Mouse (Mus musculus) lung, postnatal 0 days (tissue): Measurements from ENCODE around the gene Tpst2.

Source experiments
- CTCF ChIP-seq: IDR thresholded peaks from 2 replicates; pipeline ENCODE4 v1.5.1; 2016; ENCODE audit warnings: antibody characterized with exemption, mild to moderate bottlenecking
- EP300 ChIP-seq: IDR thresholded peaks from 2 replicates; pipeline ENCODE4 v1.6.1; 2016; ENCODE audit warnings: antibody characterized with exemption, mild to moderate bottlenecking, control low read depth

DNA sequence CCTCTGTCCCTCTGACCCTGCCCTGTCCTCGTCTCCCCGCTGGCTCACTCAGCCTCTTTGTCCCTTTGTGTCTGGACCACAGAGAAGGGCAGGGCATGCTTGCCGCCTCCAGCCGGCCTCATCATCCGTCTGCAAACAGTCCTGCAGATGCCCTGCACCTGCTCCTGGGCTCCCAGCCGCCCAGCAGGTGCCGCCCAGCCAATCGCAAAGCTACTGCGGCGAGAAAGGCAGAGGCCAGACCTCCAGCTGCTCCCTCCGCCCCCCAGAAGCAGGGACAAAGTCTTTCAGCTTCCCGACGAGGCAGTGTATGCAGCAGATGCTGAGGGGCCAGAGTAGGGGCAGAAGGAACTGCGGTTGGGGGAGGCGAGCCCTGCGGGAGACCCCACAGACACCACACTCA, 39.1 kb upstream of the Tpst2 start:
- TF ChIP-seq CTCF (no peak), EP300 (no peak)
